Mouse (Mus musculus) heart, adult 18-20 months (tissue): ENCODE results near the gene Fstl5. TPM values are rescaled to one million over a fixed set of nuclear protein-coding genes. Genes with fewer than 3 reads are reported as not detected.

Experiments
- DNase-seq, 2 experiments: peaks; one replicate each; pipeline ENCODE4 v3.0.0; 2021 to 2022; ENCODE audit warnings: mixed read lengths in 1 of 2
- long read RNA-seq, 2 experiments: library from polyadenylated mRNA; stranded (forward); transcript quantifications; one replicate each; pipeline ENCODE4 v2.0.0; 2021
- total RNA-seq, 2 experiments: library from RNA; stranded (reverse); gene quantifications; 2 replicates each; pipeline ENCODE4 v1.2.3; 2021

The Fstl5 gene
- not detected for total RNA-seq
- long read RNA-seq, experiment 1, partial matches to known transcripts, result 0 of 1 reads
- long read RNA-seq, experiment 1, other reads (novel, unspliced or antisense), result 1 of 1 reads
- long read RNA-seq, experiment 2, result 0 reads

GRCm38 (mm10) chr3:76074060-76074707 is at the start of gene Fstl5:
Gene Fstl5 (plus strand): TSS chr3:76074270.
- peak; percentile 2 to 17 for DNase-seq

GRCm38 (mm10) chr3:76025523-76025922 is 48.5 kb upstream of the Fstl5 start:
- no peak for DNase-seq

- no peak for DNase-seq
Measured at GRCm38 (mm10) chr3:76051124-76051523, 22.9 kb upstream of the Fstl5 start.

DNA sequence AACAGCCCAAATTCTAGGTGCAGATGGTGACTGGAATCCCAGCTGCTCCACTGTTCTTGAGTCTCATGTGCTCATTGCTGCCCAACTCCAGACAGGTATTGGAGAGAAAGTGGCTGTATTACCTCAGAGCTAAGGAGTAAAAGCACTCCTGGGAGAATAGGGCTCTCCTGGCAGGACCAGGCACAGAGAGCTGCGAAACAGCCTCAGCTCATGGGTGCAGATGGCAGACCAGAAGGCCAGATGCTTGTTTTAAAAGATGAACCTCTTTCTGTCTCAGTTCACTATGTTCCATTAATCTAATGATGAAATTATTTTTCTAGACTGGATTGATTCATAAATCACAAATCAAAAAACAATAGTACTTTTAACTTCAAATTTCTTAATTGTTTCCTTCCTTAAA is 12.1 kb upstream of the Fstl5 start:
- no peak for DNase-seq

DNA sequence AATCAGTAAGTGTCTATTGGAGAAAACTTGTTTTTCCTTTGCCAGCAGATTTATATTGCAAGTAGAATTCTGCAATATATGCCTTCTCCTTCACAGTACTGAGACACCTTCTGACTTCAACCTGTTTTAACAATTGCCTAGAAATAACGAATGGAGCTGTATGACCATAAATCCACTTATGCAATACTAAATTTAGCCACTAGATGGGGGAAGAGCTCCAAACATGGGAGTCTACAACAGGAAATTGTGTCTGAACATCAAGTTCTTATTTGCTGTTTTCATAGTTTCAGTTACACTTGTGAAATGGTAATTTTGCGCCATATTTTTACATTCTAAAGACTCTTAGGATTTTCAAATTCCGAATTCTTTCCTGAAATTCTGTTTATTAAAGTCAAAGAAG is 6.2 kb upstream of the Fstl5 start:
- DNase-seq, result peak; percentile 14 to 79

DNA sequence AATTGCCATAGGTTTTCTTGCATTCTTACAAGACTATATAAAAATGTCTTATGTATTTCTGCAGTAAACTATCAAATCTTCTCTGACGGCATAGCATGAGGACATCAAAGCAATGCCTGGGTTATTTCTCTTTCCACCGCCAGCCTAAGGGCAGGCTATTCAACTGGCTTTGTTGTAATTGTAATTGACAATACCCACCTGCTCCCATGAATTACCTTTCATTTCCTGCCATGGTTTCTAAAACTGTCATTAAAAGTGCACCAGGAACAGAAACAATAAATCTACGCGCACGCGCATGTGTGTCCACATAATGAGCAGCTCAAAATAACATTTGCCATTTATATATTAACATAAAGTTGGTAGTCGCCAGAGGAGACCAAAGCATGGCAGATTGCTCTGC is 1.2 kb upstream of the Fstl5 start:
- DNase-seq, result no peak

GRCm38 (mm10) chr3:76140445-76140844 is 66.4 kb downstream of the Fstl5 start:
- DNase-seq, result no peak

GRCm38 (mm10) chr3:76147846-76148245 is 73.8 kb downstream of the Fstl5 start:
- DNase-seq, result no peak

GRCm38 (mm10) chr3:76238834-76239233 is 164.8 kb downstream of the Fstl5 start:
- DNase-seq, result no peak

- no peak for DNase-seq
Measured at GRCm38 (mm10) chr3:76251385-76251784, 177.3 kb downstream of the Fstl5 start.

GRCm38 (mm10) chr3:76292993-76293392 is 218.9 kb downstream of the Fstl5 start:
- no peak for DNase-seq

DNA sequence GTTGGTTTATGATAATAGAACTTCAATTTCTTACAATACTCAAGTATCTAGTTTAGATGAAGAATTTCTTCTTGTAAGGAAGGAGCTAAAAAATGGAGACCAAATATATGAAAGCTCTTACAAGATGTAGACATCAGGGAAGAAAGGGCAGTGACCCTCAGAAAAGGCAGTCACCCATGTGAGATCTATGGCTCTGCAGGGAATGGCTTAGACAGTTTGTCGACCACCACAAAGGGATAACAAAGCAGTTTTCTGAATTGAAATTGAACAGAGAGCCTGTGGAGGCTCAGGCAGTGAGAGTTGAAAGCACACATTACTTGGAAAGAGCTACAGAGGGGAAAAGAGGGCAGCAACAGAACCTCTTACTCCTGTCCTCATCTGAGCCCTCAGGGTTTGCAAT is 220.3 kb downstream of the Fstl5 start:
- no peak for DNase-seq

GRCm38 (mm10) chr3:76301026-76301773 is 227.1 kb downstream of the Fstl5 start:
- no peak for DNase-seq

DNA sequence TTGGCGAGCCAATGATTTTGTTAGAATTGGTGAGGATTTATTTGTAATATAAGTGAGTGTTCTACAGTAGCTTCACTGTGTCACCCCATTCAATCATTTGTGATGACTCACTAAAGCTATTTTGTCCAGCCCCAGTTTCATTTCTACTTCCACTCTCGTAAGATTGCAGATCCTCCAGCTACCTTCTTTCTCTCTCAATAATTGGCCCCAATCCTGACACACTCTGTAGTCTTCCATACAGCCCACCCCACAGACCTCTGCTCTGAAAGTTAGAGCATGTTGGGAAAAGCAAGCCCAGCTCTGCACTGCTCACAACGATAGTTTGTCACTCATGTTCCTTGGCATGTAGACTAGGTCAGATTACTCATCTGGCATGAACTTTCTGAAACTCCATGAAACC is 242.9 kb downstream of the Fstl5 start:
- DNase-seq, result no peak

- no peak for DNase-seq
Measured at GRCm38 (mm10) chr3:76319531-76319930, 245.5 kb downstream of the Fstl5 start.

- no peak for DNase-seq
Measured at GRCm38 (mm10) chr3:76322431-76322830, 248.4 kb downstream of the Fstl5 start.

DNA sequence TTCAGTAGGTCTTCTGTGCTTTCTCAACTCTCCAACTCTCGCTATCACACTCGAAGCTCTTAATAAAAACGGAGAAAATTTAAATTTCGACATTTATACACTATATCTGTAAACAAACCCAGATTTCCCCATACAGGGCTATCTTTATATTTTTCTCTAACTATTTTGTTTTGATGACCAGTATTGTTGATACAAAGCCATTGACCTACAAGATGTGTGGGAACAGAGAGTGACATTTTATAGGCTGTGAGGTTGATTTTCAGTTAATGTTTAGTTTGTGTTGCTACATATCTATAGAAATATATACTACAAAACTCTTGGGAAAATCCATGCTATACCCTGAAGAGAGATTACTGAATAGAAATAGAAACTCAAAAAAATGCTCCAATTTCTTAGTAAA is 262.9 kb downstream of the Fstl5 start:
- DNase-seq, result no peak

DNA sequence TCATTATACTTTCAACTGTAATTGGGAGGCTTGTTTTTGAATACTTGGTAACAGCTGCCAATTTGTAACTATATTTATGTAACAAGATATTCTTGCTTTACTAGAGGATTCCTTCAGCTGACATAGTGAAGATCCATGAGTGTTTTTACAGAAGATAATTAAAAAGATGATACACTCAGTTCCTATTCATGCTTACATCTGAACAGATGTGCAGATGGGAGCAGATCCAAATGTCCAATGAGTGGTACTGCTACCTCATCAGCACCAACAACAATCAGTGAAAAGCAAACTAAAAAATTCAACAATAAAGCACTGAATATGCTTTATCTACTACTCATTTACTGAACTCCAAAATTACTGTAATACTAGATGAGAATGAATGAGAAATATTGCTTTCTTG is 292.9 kb downstream of the Fstl5 start:
- no peak for DNase-seq

GRCm38 (mm10) chr3:76369910-76370309 is 295.8 kb downstream of the Fstl5 start:
- DNase-seq, result no peak

DNA sequence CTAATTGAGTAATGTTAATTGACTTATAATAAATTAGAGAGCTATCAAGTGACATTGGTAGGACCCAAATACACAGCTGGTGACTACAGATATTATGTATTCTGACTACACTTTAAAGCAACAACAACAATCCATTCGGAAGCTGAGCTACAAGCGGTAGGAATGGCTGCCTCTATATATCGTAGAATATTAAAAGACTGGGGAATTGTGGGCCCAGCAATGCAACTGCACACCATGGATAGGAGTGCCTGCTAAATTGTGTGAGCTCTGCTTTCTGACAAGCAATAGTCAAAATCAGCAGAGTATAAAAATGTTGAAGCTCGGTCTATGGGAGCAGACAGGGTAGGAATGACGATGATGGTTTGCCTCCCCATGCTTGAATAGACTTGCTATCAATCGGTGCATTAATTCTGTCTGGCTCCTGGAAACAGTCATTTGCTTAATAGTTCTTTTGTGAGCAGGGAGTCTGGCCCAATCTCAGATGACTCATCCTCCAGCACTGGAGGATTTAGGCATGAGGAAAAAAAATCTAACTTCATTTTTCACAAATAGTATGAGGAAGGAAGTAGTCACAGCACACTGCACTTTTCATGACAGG is 354.8 kb downstream of the Fstl5 start:
- no peak for DNase-seq

DNA sequence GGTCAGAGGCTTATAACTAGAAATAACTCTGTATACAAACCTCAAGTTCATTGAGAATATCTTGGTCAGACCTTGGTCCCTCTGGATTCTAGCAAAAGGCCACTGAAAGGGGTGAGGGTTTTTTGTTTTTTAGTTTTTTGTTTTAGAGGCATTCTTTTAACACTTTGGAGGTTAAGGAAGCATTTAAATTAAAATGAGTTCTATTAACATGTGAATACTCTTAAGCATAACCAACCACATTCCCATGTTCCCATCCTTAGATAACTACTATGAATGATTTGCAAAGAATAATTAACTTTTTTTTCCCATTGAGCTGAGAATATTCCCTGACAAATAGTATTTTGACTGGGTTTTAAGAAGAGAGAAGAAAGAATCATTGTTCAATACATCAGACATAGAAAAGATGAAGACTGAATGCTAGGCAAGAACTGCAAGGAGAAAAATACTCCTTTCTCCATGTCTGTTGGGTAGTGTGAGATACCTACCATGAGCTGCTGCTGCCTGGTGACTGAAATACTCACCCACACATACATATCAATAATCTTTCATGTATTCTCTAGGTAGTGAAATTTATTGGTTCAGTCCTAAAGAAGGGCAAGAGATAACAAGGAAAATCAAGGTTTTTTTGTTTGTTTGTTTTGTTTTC is 393.3 kb downstream of the Fstl5 start:
- no peak for DNase-seq

- DNase-seq, result no peak
Measured at GRCm38 (mm10) chr3:76468147-76468546, 394.1 kb downstream of the Fstl5 start.

- DNase-seq, result peak; percentile 11 to 17
Measured at GRCm38 (mm10) chr3:76507891-76508290, 433.8 kb downstream of the Fstl5 start.
